Mouse (Mus musculus): ENCODE data around the gene Vil1. TPM values are rescaled to one million over a fixed set of nuclear protein-coding genes. Genes with fewer than 3 reads are reported as not detected.

The Vil1 gene
- polyA plus RNA-seq, 1 experiment from 2014 or later: 0.19 TPM

DNA sequence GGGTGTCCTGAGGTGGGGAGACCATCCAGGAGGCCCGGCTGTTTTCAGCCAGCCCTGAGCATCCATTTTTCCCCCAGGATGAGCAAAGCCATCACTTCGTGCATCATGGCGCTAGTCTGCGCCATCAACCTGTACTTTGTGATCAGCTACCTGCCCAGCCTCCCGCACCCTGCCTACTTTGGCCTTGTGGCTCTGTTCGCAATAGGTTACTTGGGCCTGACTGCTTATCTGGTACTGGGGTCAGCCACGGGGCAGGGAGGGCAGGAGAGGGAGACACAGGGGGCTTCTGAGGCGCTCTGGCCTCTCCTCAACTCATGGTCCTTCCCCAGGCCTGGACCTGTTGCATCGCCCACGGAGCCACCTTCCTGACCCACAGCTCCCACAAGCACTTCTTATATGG, 24.1 kb upstream of the Vil1 start:
- DNase-seq: no peak
- TF ChIP-seq CTCF (IDR thresholded peaks at IDR 0.05; ENCODE audit: low read depth) (no peak), EP300 (IDR thresholded peaks at IDR 0.05; ENCODE audit: low read depth) (no peak)
- no peaks in the 10 kb centered on the region for H3K27me3 ChIP-seq (ENCODE audit: insufficient read depth, low read length)
- H3K4me1 ChIP-seq (ENCODE audit: insufficient read depth): peaks cover 25% of the 10 kb centered on the region
- no peak overlapping the region for H3K27ac ChIP-seq (ENCODE audit: low read depth)
- no peak overlapping the region for H3K4me2 ChIP-seq (ENCODE audit: low read depth, low read length)
- no peak overlapping the region for H3K4me3 ChIP-seq (ENCODE audit: low read depth, low read length)
- H3K9ac ChIP-seq (replicated peaks): no peak overlapping the region
- WGBS (ENCODE audit: insufficient replicate concordance): 81% methylated on average over 10 of the region's 10 CpGs
- H3K36me3 ChIP-seq (replicated peaks; ENCODE audit: insufficient read depth, low read length): no peaks in the 10 kb centered on the region
- H3K9me3 ChIP-seq (ENCODE audit: low read length): no peaks in the 10 kb centered on the region
- no peak for ATAC-seq

DNA sequence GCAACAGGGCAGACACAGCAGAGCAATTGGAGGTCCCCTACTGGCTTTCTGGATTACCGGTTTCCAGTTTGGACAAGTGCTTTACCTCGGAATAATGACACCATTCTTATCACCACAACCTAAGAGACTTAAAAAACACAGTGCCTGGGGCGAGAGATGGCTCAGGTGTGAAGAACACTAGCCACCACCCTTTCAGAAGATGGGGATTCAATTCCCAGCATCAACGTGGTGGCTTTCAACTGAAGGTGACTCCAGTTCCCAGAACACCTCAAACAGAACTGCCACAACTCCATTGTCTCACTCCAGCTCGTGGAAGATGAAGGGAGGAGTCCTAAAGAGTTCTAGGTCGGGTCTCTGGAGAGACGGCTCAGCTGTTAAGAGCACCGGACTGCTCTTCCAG, 23.6 kb upstream of the Vil1 start:
- Histone ChIP-seq H3K4me1 (ENCODE audit: insufficient read depth) (peaks cover 30% of the 10 kb centered on the region), H3K36me3 (replicated peaks; ENCODE audit: insufficient read depth, low read length) (no peaks in the 10 kb centered on the region), H3K27ac (ENCODE audit: low read depth) (no peak overlapping the region), H3K27me3 (ENCODE audit: insufficient read depth, low read length) (no peaks in the 10 kb centered on the region), H3K4me2 (ENCODE audit: low read depth, low read length) (no peak overlapping the region), H3K9ac (replicated peaks) (no peak overlapping the region), H3K9me3 (ENCODE audit: low read length) (no peaks in the 10 kb centered on the region), H3K4me3 (ENCODE audit: low read depth, low read length) (no peak overlapping the region)
- WGBS (ENCODE audit: insufficient replicate concordance): 85% methylated on average over 8 of the region's 8 CpGs
- no peak for ATAC-seq
- no peak for TF ChIP-seq CTCF (IDR thresholded peaks at IDR 0.05; ENCODE audit: low read depth)
- TF ChIP-seq EP300 (IDR thresholded peaks at IDR 0.05; ENCODE audit: low read depth): no peak
- DNase-seq: no peak

DNA sequence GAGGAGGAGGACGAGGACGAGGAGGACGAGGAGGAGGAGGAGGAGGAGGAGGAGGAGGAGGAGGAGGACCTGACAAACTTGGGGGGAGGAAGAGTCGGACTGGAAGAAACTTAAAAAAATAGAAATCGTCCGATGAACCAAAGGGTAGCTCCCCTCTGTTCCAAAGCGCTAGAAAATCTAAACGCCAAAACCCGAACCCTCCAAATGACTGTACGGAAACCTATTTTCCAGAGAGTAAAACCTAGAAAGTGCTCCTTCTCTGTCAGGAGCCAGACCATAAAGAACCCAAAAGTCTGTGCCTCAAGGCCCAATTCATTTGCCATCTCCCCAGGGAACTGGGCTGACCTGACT, 22.8 kb upstream of the Vil1 start:
- DNase-seq (no peak), ATAC-seq (no peak)
- TF ChIP-seq EP300 (IDR thresholded peaks at IDR 0.05; ENCODE audit: low read depth) (no peak), CTCF (IDR thresholded peaks at IDR 0.05; ENCODE audit: low read depth) (no peak)
- no peaks in the 10 kb centered on the region for H3K9me3 ChIP-seq (ENCODE audit: low read length)
- 42% methylated on average over 7 of the region's 10 CpGs for WGBS (ENCODE audit: insufficient replicate concordance)
- H3K9ac ChIP-seq (replicated peaks): peak overlapping the region; percentile 77
- H3K27ac ChIP-seq (ENCODE audit: low read depth): peak overlapping the region; percentile 99
- no peaks in the 10 kb centered on the region for H3K36me3 ChIP-seq (replicated peaks; ENCODE audit: insufficient read depth, low read length)
- peaks cover 35% of the 10 kb centered on the region for H3K4me1 ChIP-seq (ENCODE audit: insufficient read depth)
- peak overlapping the region; percentile 59 for H3K4me3 ChIP-seq (ENCODE audit: low read depth, low read length)
- no peaks in the 10 kb centered on the region for H3K27me3 ChIP-seq (ENCODE audit: insufficient read depth, low read length)
- peak overlapping the region; percentile 89 for H3K4me2 ChIP-seq (ENCODE audit: low read depth, low read length)

DNA sequence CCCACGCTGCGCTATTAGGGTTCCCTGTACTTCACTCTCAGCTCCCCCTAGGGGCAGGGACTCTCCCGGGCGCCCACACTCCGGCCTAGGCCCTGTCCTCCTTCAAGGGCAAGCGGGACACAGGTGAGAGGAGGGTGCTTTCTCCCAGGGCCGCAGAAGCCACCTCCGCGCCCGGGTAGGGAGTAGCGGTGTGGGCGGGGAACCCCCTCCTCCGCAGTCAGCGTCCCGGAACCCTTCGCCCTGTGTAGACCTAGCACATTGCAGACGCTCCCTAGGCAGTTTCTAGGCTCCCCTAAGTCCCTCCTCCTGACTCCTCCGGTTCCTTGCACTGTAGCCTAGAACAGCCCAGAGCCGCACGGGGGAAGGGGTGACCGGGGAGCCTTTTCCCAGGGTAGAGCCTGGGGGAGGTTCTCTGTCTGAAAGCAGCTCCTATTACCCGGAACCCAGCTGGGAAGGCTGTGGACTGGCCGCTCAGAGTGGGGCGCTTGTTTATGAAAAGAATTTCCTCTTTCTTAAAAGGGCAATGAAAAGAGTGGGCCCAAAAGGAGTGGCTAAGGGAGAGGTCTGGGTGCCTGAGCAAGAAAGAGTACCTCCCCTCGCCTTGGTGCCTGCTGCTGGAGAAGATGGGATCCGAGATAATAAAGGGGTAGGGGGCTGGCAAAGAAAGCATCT, 22.3 kb upstream of the Vil1 start:
- Histone ChIP-seq H3K4me3 (ENCODE audit: low read depth, low read length) (peak overlapping the region; percentile 59), H3K27ac (ENCODE audit: low read depth) (peak overlapping the region; percentile 99), H3K36me3 (replicated peaks; ENCODE audit: insufficient read depth, low read length) (no peaks in the 10 kb centered on the region), H3K9me3 (ENCODE audit: low read length) (no peaks in the 10 kb centered on the region), H3K4me1 (ENCODE audit: insufficient read depth) (peaks cover 33% of the 10 kb centered on the region), H3K27me3 (ENCODE audit: insufficient read depth, low read length) (no peaks in the 10 kb centered on the region), H3K4me2 (ENCODE audit: low read depth, low read length) (peak overlapping the region; percentile 89), H3K9ac (replicated peaks) (peak overlapping the region; percentile 77)
- WGBS (ENCODE audit: insufficient replicate concordance): under 1% methylated on average over 26 of the region's 26 CpGs
- ATAC-seq (peak; percentile 76), DNase-seq (peak; percentile 94)
- TF ChIP-seq CTCF (IDR thresholded peaks at IDR 0.05; ENCODE audit: low read depth) (peak; percentile 88), EP300 (IDR thresholded peaks at IDR 0.05; ENCODE audit: low read depth) (peak; percentile 84)

DNA sequence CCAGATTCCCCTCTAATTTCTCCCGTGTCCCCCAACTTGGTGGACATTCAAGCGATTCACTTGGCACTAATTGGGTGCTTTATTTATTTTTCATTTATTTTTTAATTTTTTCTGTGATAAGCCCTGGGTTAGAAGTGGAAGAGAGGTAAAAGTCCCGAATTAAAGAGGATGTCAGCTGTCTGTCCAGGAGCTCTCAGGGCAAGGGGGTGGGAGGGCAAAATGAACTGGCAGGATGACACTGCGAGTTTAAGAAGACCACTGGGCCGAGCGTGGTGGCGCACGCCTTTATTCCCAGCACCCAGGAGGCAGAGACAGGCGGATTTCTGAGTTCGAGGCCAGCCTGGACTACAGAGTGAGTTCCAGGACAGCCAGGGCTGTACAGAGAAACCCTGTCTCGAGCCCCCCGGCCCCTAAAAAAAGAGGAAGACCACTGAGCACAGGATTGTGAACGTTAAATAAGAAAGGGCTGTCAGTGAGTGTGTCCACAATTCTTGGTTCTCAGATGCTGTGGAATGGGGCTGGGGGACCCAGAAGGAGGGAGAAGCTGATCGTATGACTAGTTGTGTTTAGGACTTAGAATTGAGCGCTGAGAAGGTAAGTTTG, 21.7 kb upstream of the Vil1 start:
- Histone ChIP-seq H3K36me3 (replicated peaks; ENCODE audit: insufficient read depth, low read length) (no peaks in the 10 kb centered on the region), H3K4me2 (ENCODE audit: low read depth, low read length) (peak overlapping the region; percentile 89), H3K4me3 (ENCODE audit: low read depth, low read length) (peak overlapping the region; percentile 59), H3K27ac (ENCODE audit: low read depth) (peak overlapping the region; percentile 99), H3K9ac (replicated peaks) (peak overlapping the region; percentile 77), H3K9me3 (ENCODE audit: low read length) (no peaks in the 10 kb centered on the region), H3K4me1 (ENCODE audit: insufficient read depth) (peaks cover 31% of the 10 kb centered on the region), H3K27me3 (ENCODE audit: insufficient read depth, low read length) (no peaks in the 10 kb centered on the region)
- DNase-seq: no peak
- no peak for TF ChIP-seq EP300 (IDR thresholded peaks at IDR 0.05; ENCODE audit: low read depth)
- no peak for TF ChIP-seq CTCF (IDR thresholded peaks at IDR 0.05; ENCODE audit: low read depth)
- ATAC-seq: no peak
- 37% methylated on average over 15 of the region's 15 CpGs for WGBS (ENCODE audit: insufficient replicate concordance)

DNA sequence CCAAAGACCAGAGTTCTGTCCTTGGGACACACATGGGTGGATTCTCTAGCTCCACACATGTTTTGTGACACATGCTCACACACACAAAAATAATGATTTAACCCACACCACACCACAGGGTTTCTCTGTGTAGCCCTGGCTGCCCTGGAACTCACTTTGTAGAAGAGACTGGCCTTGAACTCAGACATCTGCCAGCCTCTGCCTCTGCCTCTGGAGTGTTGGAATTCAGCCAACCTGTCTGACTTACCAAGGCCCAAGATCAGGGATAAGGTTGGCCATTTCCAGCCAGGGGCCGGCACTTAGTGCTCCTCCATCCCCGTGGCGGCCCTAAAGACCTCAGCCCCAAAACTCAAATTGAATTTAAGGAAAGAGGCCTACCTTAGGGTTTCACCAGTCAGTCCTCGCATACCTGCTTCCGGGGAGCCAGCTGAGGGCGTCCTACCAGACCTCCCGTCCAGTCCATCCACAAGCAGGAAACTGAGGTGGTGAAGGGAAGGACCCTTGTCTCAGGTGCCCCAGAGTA, 20.7 kb upstream of the Vil1 start:
- Histone ChIP-seq H3K4me1 (ENCODE audit: insufficient read depth) (peaks cover 40% of the 10 kb centered on the region), H3K27ac (ENCODE audit: low read depth) (no peak overlapping the region), H3K4me3 (ENCODE audit: low read depth, low read length) (no peak overlapping the region), H3K9me3 (ENCODE audit: low read length) (no peaks in the 10 kb centered on the region), H3K27me3 (ENCODE audit: insufficient read depth, low read length) (no peaks in the 10 kb centered on the region), H3K9ac (replicated peaks) (no peak overlapping the region), H3K4me2 (ENCODE audit: low read depth, low read length) (no peak overlapping the region), H3K36me3 (replicated peaks; ENCODE audit: insufficient read depth, low read length) (peaks cover 2% of the 10 kb centered on the region; the same call in 1 of the 2 replicates)
- DNase-seq (no peak), ATAC-seq (no peak)
- TF ChIP-seq CTCF (IDR thresholded peaks at IDR 0.05; ENCODE audit: low read depth) (no peak), EP300 (IDR thresholded peaks at IDR 0.05; ENCODE audit: low read depth) (no peak)
- 90% methylated on average over 7 of the region's 7 CpGs for WGBS (ENCODE audit: insufficient replicate concordance)

All from liver, postnatal 0 days (tissue).